ENCODE assay signal across 8 mouse cellular contexts in genomic region chr11:72570319-72570979, GRCm38 (mm10). TPM values are rescaled to one million over a fixed set of nuclear protein-coding genes. Genes with fewer than 3 reads are reported as not detected.
DNase-seq lines count a peak whose midpoint lies in the region; ATAC-seq and TF ChIP-seq lines count a peak whose summit lies in the region.

No protein-coding gene starts in this region.

- peak; percentile 86 for ATAC-seq in CD4-positive, CD25-positive, alpha-beta regulatory T cell, adult 4 months
- peak; percentile 79 for ATAC-seq in erythroid progenitor cell, adult 5-6 weeks (replicated peaks; ENCODE audit: low FRiP score, poor library complexity, severe bottlenecking)
- ATAC-seq in heart, embryonic 13.5 days (ENCODE audit: extremely low read depth, insufficient number of reproducible peaks, low FRiP score, low TSS enrichment): no peak
- ATAC-seq in kidney, postnatal 0 days (replicated peaks; ENCODE audit: low FRiP score, low read depth): peak; percentile 23
- peak; percentile 56 for ATAC-seq in liver, embryonic 11.5 days (replicated peaks; ENCODE audit: low FRiP score)

- H3K9ac ChIP-seq in heart, embryonic 13.5 days: peak overlapping the region; percentile 69; the same call in 1 of the 2 replicates
- H3K9ac ChIP-seq in kidney, postnatal 0 days (ENCODE audit: low read depth, low read length): no peak overlapping the region
- H3K9ac ChIP-seq in liver, embryonic 11.5 days (ENCODE audit: low read depth, low read length): 0 out of 2 replicates have a peak overlapping the region, but pooled peaks have one; percentile 1

- peak overlapping the region; percentile 35; the same call in 1 of the 2 replicates for H3K4me3 ChIP-seq in brown adipose tissue, adult 24 weeks (ENCODE audit: insufficient read depth, low read depth, low read length)
- peak overlapping the region; percentile 19; the same call in 1 of the 2 replicates for H3K4me3 ChIP-seq in heart, embryonic 13.5 days
- 0 out of 2 replicates have a peak overlapping the region, but pooled peaks have one; percentile 6 for H3K4me3 ChIP-seq in kidney, postnatal 0 days (replicated peaks; ENCODE audit: low read depth, low read length)
- H3K4me3 ChIP-seq in liver, embryonic 11.5 days (ENCODE audit: low read depth, low read length): 0 out of 2 replicates have a peak overlapping the region, but pooled peaks have one; percentile 2
- no peak overlapping the region for H3K4me3 ChIP-seq in myocyte

- TF ChIP-seq CTCF in kidney, postnatal 0 days (IDR thresholded peaks at IDR 0.05; ENCODE audit: low read depth): peak; percentile 87

- no peaks in the 10 kb centered on the region for H3K4me1 ChIP-seq in brown adipose tissue, adult 24 weeks (ENCODE audit: control insufficient read depth, insufficient read depth, insufficient read length, low read length)
- H3K4me1 ChIP-seq in heart, embryonic 13.5 days: no peaks in the 10 kb centered on the region; the same call in 1 of the 2 replicates
- no peaks in the 10 kb centered on the region for H3K4me1 ChIP-seq in kidney, postnatal 0 days (replicated peaks; ENCODE audit: insufficient read depth, low read length)
- no peaks in the 10 kb centered on the region; the same call in 1 of the 2 replicates for H3K4me1 ChIP-seq in liver, embryonic 11.5 days (replicated peaks; ENCODE audit: control insufficient read depth, insufficient read depth, low read length)

- 5% methylated on average over 18 of the region's 18 CpGs for WGBS in heart, embryonic 13.5 days
- under 1% methylated on average over 18 of the region's 18 CpGs for WGBS in kidney, postnatal 0 days
- WGBS in liver, embryonic 11.5 days: 4% methylated on average over 18 of the region's 18 CpGs

- DNase-seq in kidney, postnatal 0 days (ENCODE audit: low spot score): peak; percentile 94
- peak; percentile 73 for DNase-seq in liver, embryonic 11.5 days (ENCODE audit: low spot score)
- DNase-seq in spleen, postnatal 4 days (ENCODE audit: low spot score in 2 of 2): peak; percentile 76 to 90

- no peaks in the 10 kb centered on the region for H3K79me2 ChIP-seq in myocyte (ENCODE audit: control insufficient read depth, insufficient read depth)

- H3K27ac ChIP-seq in brown adipose tissue, adult 24 weeks (replicated peaks; ENCODE audit: low read depth, low read length): no peak overlapping the region
- H3K27ac ChIP-seq in heart, embryonic 13.5 days (replicated peaks): no peak overlapping the region
- no peak overlapping the region for H3K27ac ChIP-seq in kidney, postnatal 0 days
- H3K27ac ChIP-seq in liver, embryonic 11.5 days (ENCODE audit: low read depth, low read length): no peak overlapping the region

- peak overlapping the region; percentile 61 for H3K4me2 ChIP-seq in heart, embryonic 13.5 days
- peak overlapping the region; percentile 47 for H3K4me2 ChIP-seq in kidney, postnatal 0 days (ENCODE audit: low read length)
- peak overlapping the region; percentile 21 for H3K4me2 ChIP-seq in liver, embryonic 11.5 days
- peak overlapping the region; percentile 71 for H3K4me2 ChIP-seq in myocyte (ENCODE audit: low read depth)

- TF ChIP-seq POLR2A in myocyte (IDR thresholded peaks at IDR 0.05; ENCODE audit: insufficient read length, low read depth): no peak

- no peaks in the 10 kb centered on the region for H3K36me3 ChIP-seq in heart, embryonic 13.5 days
- H3K36me3 ChIP-seq in kidney, postnatal 0 days (ENCODE audit: insufficient read depth, low read length): no peaks in the 10 kb centered on the region
- H3K36me3 ChIP-seq in liver, embryonic 11.5 days (ENCODE audit: control insufficient read depth, insufficient read depth, low read length): no peaks in the 10 kb centered on the region
- no peaks in the 10 kb centered on the region for H3K36me3 ChIP-seq in myocyte (ENCODE audit: control insufficient read depth, insufficient read depth)

- no peaks in the 10 kb centered on the region for H3K9me3 ChIP-seq in heart, embryonic 13.5 days
- no peaks in the 10 kb centered on the region for H3K9me3 ChIP-seq in kidney, postnatal 0 days (replicated peaks; ENCODE audit: low read length)
- H3K9me3 ChIP-seq in liver, embryonic 11.5 days (ENCODE audit: control insufficient read depth, low read length): no peaks in the 10 kb centered on the region

- H3K27me3 ChIP-seq in heart, embryonic 13.5 days (replicated peaks): peaks cover 13% of the 10 kb centered on the region; the same call in 1 of the 2 replicates
- no peaks in the 10 kb centered on the region for H3K27me3 ChIP-seq in kidney, postnatal 0 days (ENCODE audit: insufficient read depth, low read length)
- no peaks in the 10 kb centered on the region for H3K27me3 ChIP-seq in liver, embryonic 11.5 days (replicated peaks; ENCODE audit: control insufficient read depth, insufficient read depth, low read length)
- no peaks in the 10 kb centered on the region for H3K27me3 ChIP-seq in myocyte (ENCODE audit: control insufficient read depth, insufficient read depth, insufficient read length)

- no peak overlapping the region for H3ac ChIP-seq in myocyte (ENCODE audit: control insufficient read depth, insufficient read length)

TF ChIP-seq in myocyte, 11 proteins besides CTCF, POLR2A, EP300 and RAD21:
- no peak for TF ChIP-seq TCF12 (IDR thresholded peaks at IDR 0.05; ENCODE audit: insufficient read depth, poor library complexity, severe bottlenecking)
- no peak for TF ChIP-seq POLR2AphosphoS2 (IDR thresholded peaks at IDR 0.05; ENCODE audit: insufficient read length, low read depth)
- no peak for TF ChIP-seq E2F4 (IDR thresholded peaks at IDR 0.05; ENCODE audit: insufficient read depth)
- no peak for TF ChIP-seq USF1 (IDR thresholded peaks at IDR 0.05; ENCODE audit: low read depth)
- no peak for TF ChIP-seq SRF (IDR thresholded peaks at IDR 0.05; ENCODE audit: control insufficient read depth, insufficient read length, low read depth)
- no peak for TF ChIP-seq MYOD1 (IDR thresholded peaks at IDR 0.05; ENCODE audit: control insufficient read depth in 1 of 3, insufficient read length in 2 of 3, low read depth in 2 of 3)
- no peak for TF ChIP-seq MAX (IDR thresholded peaks at IDR 0.05; ENCODE audit: low read depth)
- TF ChIP-seq REST (IDR thresholded peaks at IDR 0.05; ENCODE audit: insufficient read depth, insufficient read length): no peak
- TF ChIP-seq TCF3 (IDR thresholded peaks at IDR 0.05; ENCODE audit: insufficient read length, low read depth): no peak
- no peak for TF ChIP-seq CEBPB (IDR thresholded peaks at IDR 0.05; ENCODE audit: insufficient read depth, poor library complexity, severe bottlenecking)
- TF ChIP-seq MYOG (IDR thresholded peaks at IDR 0.05; ENCODE audit: control insufficient read depth in 1 of 3, insufficient read depth in 1 of 3, insufficient read length in 2 of 3, low read depth in 2 of 3): no peak

RNA-seq across cellular contexts. Expression of gene Spns3, which starts 20.1 kb away (rescaled TPM):
- 1 to 10 TPM in 1 of 2 experiments, under 1 TPM in 1; 0.86 to 1.6 TPM for polyA plus RNA-seq in CD4-positive, CD25-positive, alpha-beta regulatory T cell, adult 4 months (2017; shearing (Covaris generic))
- polyA plus RNA-seq in brown adipose tissue, adult 24 weeks (2012; ENCODE audit: insufficient read depth, insufficient read length, missing spikeins): not detected in 2 replicates
- 1.4 and 6.7 TPM in 2 replicates for total RNA-seq in erythroid progenitor cell, adult 5-6 weeks (2015; ENCODE audit: low replicate concordance)
- 0.39 and 0.76 TPM in 2 replicates for total RNA-seq in erythroid progenitor cell, adult 5-6 weeks (2017; ENCODE audit: low replicate concordance)
- polyA plus RNA-seq in heart, embryonic 13.5 days (2015; fragmentation: Nextera tagmentation; extraction: Ambion mirVana): 0.10 and 0.13 TPM in 2 replicates
- 0.99 and 1.1 TPM in 2 replicates for polyA plus RNA-seq in kidney, postnatal 0 days (2015; fragmentation: Nextera tagmentation; extraction: Ambion mirVana)
- 1.9 and 2.0 TPM in 2 replicates for polyA plus RNA-seq in liver, embryonic 11.5 days (2014; fragmentation: Nextera tagmentation; extraction: Ambion mirVana)
- 0.02 TPM for polyA plus RNA-seq in myocyte (2012; fragmentation: generic; extraction: Trizol)

RNA-seq across cellular contexts. Expression of gene Ube2g1, which starts 36.6 kb away (rescaled TPM):
- polyA plus RNA-seq in CD4-positive, CD25-positive, alpha-beta regulatory T cell, adult 4 months (2017; shearing (Covaris generic)): 10 to 100 TPM; 39.8 to 44.8 TPM
- polyA plus RNA-seq in brown adipose tissue, adult 24 weeks (2012; ENCODE audit: insufficient read depth, insufficient read length, missing spikeins): 22.8 and 29.9 TPM in 2 replicates
- total RNA-seq in erythroid progenitor cell, adult 5-6 weeks (2015; ENCODE audit: low replicate concordance): 19.8 and 21.0 TPM in 2 replicates
- total RNA-seq in erythroid progenitor cell, adult 5-6 weeks (2017; ENCODE audit: low replicate concordance): 11.3 and 16.6 TPM in 2 replicates
- polyA plus RNA-seq in heart, embryonic 13.5 days (2015; fragmentation: Nextera tagmentation; extraction: Ambion mirVana): 57.3 and 57.7 TPM in 2 replicates
- 61.2 and 63.4 TPM in 2 replicates for polyA plus RNA-seq in kidney, postnatal 0 days (2015; fragmentation: Nextera tagmentation; extraction: Ambion mirVana)
- polyA plus RNA-seq in liver, embryonic 11.5 days (2014; fragmentation: Nextera tagmentation; extraction: Ambion mirVana): 61.9 and 66.2 TPM in 2 replicates
- 13.2 TPM for polyA plus RNA-seq in myocyte (2012; fragmentation: generic; extraction: Trizol)

Comparison
In these comparisons a context has a peak if more than half of its experiments do, and no peak if none do; other contexts are left out.
1. H3K4me2 ChIP-seq: peak in every context shown above with its lines; median percentile 71 in myocyte; 61 in heart, embryonic 13.5 days; 47 in kidney, postnatal 0 days; 21 in liver, embryonic 11.5 days.